Mouse (Mus musculus) olfactory bulb, adult 2 months (tissue): ENCODE data around the gene Olfr1109. TPM values are rescaled to one million over a fixed set of nuclear protein-coding genes. Genes with fewer than 3 reads are reported as not detected.

Experiments used
- H3K27ac ChIP-seq: fragments of 200-500 bp; 2 replicates; pipeline ENCODE4 v1.5.1; 2012; ENCODE audit warnings: low read depth, low read length; ENCODE audit not compliant: insufficient read depth
- H3K4me1 ChIP-seq: fragments of 200-500 bp; 2 replicates; pipeline ENCODE4 v1.6.1; 2012; ENCODE audit warnings: low read length; ENCODE audit not compliant: control insufficient read depth, insufficient read depth
- H3K4me3 ChIP-seq: fragments of 200-500 bp; 2 replicates; pipeline ENCODE4 v1.5.1; 2012; ENCODE audit warnings: mild to moderate bottlenecking, low read depth, low read length, moderate library complexity; ENCODE audit not compliant: insufficient read depth
- CTCF ChIP-seq: fragments of 200-500 bp; IDR thresholded peaks from 2 replicates; pipeline ENCODE4 v1.5.1; 2012; ENCODE audit warnings: low read depth, mild to moderate bottlenecking, low read length, moderate library complexity; ENCODE audit not compliant: insufficient read depth
- POLR2A ChIP-seq: fragments of 200-500 bp; IDR thresholded peaks from 2 replicates; pipeline ENCODE4 v1.6.1; 2012; ENCODE audit warnings: mild to moderate bottlenecking, low read depth, low read length, moderate library complexity; ENCODE audit not compliant: insufficient read depth
- WGBS: fragments of 180-500 bp; shearing (Covaris S2); methylation state at CpG from one replicate; pipeline ENCODE4 v1.1.7; 2018; 5-methylcytosine and 5-hydroxymethylcytosine counted together
- polyA plus RNA-seq: library from polyadenylated mRNA; stranded (reverse); fragments of >200 nt; gene quantifications from 2 replicates; pipeline ENCODE4 v1.2.4, GENCODE M21; 2012; ENCODE audit warnings: low replicate concordance; ENCODE audit not compliant: missing spikeins, insufficient read depth, insufficient read length

Olfr1109 gene
- not detected in 2 replicates for polyA plus RNA-seq

DNA sequence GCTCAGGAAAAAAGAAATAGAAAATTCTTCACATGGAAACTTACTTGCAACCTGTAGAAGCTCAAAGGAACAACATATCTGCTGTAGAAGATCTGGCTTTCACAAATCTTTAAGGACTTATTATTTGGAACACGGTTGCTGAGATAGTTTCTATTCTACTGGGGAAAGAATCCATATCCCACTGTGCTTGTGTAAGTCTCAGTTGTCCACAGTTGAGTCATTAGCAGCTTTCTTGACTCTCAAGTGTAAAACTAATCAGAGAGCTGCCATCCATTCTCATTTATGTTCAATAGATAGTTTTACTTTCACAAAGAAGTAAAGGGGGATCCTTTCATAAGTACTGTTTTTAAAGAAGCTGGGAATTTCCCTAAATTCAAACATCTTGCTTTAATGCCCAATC, at the start of gene Olfr1109:
TSS of gene Olfr1109 (minus strand) at position 101 of the 400 bp plus-strand sequence.
- no peak within 1 kb of the TSS for H3K27ac ChIP-seq
- H3K4me3 ChIP-seq: no peak within 1 kb of the TSS
- TF ChIP-seq CTCF: no peak
- TF ChIP-seq POLR2A: no peak
- H3K4me1 ChIP-seq: no peaks in the 10 kb centered on the region
- WGBS: 23% methylated on average over 1 of the region's 1 CpGs

DNA sequence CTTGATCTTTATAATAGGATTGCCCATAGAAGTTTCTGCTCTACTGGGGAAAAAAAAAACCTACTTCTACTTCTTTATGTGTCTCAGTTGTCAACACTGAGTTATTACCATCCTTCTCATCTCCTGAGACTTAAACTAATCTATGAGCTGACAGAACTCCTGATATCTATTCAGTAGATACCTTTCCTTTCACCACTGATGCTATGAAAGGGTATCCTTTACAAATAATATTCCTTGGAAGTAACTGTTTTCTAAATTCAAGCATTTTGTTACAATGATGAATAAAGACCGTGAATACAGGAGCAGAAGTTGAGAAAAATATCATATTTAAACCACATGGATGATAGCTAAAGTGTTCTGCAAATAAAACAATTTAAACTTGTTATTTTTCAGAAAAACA, 44.4 kb upstream of the Olfr1109 start, which contains the start of gene Olfr1110:
TSS of gene Olfr1110 (minus strand) at position 101 of the 400 bp plus-strand sequence.
- no peak within 1 kb of the TSS for H3K27ac ChIP-seq
- no peaks in the 10 kb centered on the region for H3K4me1 ChIP-seq
- TF ChIP-seq CTCF: no peak
- no peak for TF ChIP-seq POLR2A
- H3K4me3 ChIP-seq: no peak within 1 kb of the TSS
- WGBS: 80% methylated on average over 1 of the region's 1 CpGs

DNA sequence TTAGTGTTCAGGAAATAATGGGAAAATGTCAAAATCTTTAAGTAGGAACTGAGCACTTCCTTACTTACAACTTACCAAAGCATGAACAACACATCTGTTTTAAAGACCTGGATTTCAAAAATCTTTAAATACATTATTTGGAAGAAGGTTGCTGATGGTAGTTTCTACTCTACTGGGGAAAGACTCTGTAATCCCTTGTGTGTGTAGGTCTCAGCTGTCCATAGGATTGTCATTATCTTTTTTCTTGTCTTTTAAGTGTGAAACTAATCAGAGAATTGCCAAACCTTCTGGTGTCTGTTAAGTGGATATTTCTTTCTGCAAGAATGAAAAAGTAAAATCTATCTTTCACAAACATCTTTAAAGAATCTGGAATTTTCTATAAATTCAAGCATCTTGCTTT, 18.7 kb upstream of the Olfr1109 start, which contains the start of gene Olfr259:
TSS of gene Olfr259 (minus strand) at position 101 of the 400 bp plus-strand sequence.
- Histone ChIP-seq H3K4me1 (no peaks in the 10 kb centered on the region), H3K27ac (no peak within 1 kb of the TSS), H3K4me3 (no peak within 1 kb of the TSS)
- no peak for TF ChIP-seq POLR2A
- no peak for TF ChIP-seq CTCF

DNA sequence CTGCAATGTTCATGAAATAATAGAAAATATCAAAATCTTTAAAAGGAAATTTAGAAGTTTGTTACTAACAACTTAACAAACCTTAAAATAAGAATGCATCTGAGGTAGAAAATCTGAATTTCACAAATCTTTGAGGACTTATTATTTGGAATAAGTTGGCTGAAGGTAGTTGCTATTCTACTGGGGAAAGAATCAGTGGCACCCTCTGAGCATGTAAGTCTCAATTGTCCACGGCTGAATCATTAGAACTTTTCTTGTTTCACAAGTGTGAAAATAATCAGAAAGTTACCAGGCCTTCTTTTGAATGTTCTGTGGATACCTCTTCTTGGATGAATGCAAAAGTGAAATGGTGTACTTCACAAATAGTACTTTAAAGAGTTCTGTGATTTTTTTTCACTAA, 20.1 kb downstream of the Olfr1109 start, which contains the start of gene Olfr1107:
TSS of gene Olfr1107 (minus strand) at position 101 of the 400 bp plus-strand sequence.
- TF ChIP-seq POLR2A: no peak
- TF ChIP-seq CTCF: no peak
- Histone ChIP-seq H3K27ac (no peak within 1 kb of the TSS), H3K4me1 (no peaks in the 10 kb centered on the region), H3K4me3 (no peak within 1 kb of the TSS)
- WGBS: 77% methylated on average over 1 of the region's 1 CpGs

DNA sequence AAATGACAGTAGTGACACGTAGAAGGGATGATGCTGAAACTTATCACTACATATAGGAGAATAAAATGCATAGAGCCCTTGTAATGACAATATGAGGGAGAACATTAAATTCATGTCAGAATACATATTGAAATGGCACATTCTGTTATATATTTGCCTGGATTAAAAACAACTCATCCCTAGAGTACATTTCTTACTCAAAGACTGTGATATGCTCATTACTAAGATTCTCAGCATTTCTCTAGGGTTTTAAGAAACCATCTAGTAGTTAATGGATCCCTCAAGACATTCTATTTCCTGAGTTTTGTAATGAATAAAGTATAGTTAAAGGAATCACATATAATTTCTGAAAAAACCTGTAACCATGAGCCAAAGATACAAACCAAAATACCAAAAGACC, 43.6 kb downstream of the Olfr1109 start, which contains the start of gene Olfr1106:
TSS of gene Olfr1106 (minus strand) at position 101 of the 400 bp plus-strand sequence.
- TF ChIP-seq CTCF (no peak), POLR2A (no peak)
- H3K4me3 ChIP-seq: no peak within 1 kb of the TSS

More for the DNA sequence above, 43.6 kb downstream of the Olfr1109 start, which contains the start of gene Olfr1106:
- 59% methylated on average over 1 of the region's 1 CpGs for WGBS
- no peak within 1 kb of the TSS for H3K27ac ChIP-seq
- no peaks in the 10 kb centered on the region for H3K4me1 ChIP-seq

Other genes starting within 250 kb of the Olfr1109 start
- not detected in 2 replicates for gene Olfr1095, start 244.3 kb downstream of the Olfr1109 start, polyA plus RNA-seq
- not detected in 2 replicates for gene Gm13723, start 221.2 kb downstream of the Olfr1109 start, polyA plus RNA-seq
- not detected in 2 replicates for gene Olfr1097, start 203.8 kb downstream of the Olfr1109 start, polyA plus RNA-seq
- gene Olfr1098, start 171.5 kb downstream of the Olfr1109 start, polyA plus RNA-seq: not detected in 2 replicates
- not detected in 2 replicates for gene Olfr1099, start 135.3 kb downstream of the Olfr1109 start, polyA plus RNA-seq
- gene Olfr1100, start 116.1 kb downstream of the Olfr1109 start, polyA plus RNA-seq: not detected in 2 replicates
- not detected in 2 replicates for gene Olfr1101, start 104.8 kb downstream of the Olfr1109 start, polyA plus RNA-seq
- not detected in 2 replicates for gene Olfr1102, start 97.6 kb downstream of the Olfr1109 start, polyA plus RNA-seq
- not detected in 2 replicates for gene Olfr1104, start 68.9 kb downstream of the Olfr1109 start, polyA plus RNA-seq
- gene Olfr1105, start 59.5 kb downstream of the Olfr1109 start, polyA plus RNA-seq: not detected in 2 replicates
- gene Olfr1106, start 43.7 kb downstream of the Olfr1109 start, polyA plus RNA-seq: not detected in 2 replicates
- gene Olfr1107, start 20.2 kb downstream of the Olfr1109 start, polyA plus RNA-seq: not detected in 2 replicates
- not detected in 2 replicates for gene Olfr259, start 18.6 kb upstream of the Olfr1109 start, polyA plus RNA-seq
- not detected in 2 replicates for gene Olfr1110, start 44.3 kb upstream of the Olfr1109 start, polyA plus RNA-seq
- not detected in 2 replicates for gene Olfr1111, start 56.6 kb upstream of the Olfr1109 start, polyA plus RNA-seq
- not detected in 2 replicates for gene Olfr1112, start 91.8 kb upstream of the Olfr1109 start, polyA plus RNA-seq
- not detected in 2 replicates for gene Olfr1113, start 113.0 kb upstream of the Olfr1109 start, polyA plus RNA-seq
- gene Olfr1115, start 152.0 kb upstream of the Olfr1109 start, polyA plus RNA-seq: not detected in 2 replicates
- not detected in 2 replicates for gene Olfr1116, start 171.5 kb upstream of the Olfr1109 start, polyA plus RNA-seq
- not detected in 2 replicates for gene Olfr1118, start 211.6 kb upstream of the Olfr1109 start, polyA plus RNA-seq